Mouse (Mus musculus): ENCODE results near the gene Pnpla7. TPM values are rescaled to one million over a fixed set of nuclear protein-coding genes. Genes with fewer than 3 reads are reported as not detected.
A peak's percentile ranks its signal among the peaks of the same experiment; 100 is the strongest.

Pnpla7 gene
- polyA plus RNA-seq, 1 experiment from 2014 or later: 3.5 TPM

- under 1% methylated on average over 62 of the region's 64 CpGs for WGBS
Observed at GRCm38 (mm10) chr2:24974906-24975703, 728 bp upstream of the Pnpla7 start, which contains the start of gene Mrpl41. Mrpl41 (minus strand) TSS chr2:24975098.

GRCm38 (mm10) chr2:24976960-24977359, 1.1 kb downstream of the Pnpla7 start:
- 95% methylated on average over 5 of the region's 5 CpGs for WGBS
- Histone ChIP-seq H3K4me2 (ENCODE audit: low read depth, low read length) (no peak overlapping the region), H3K4me1 (ENCODE audit: control insufficient read depth, insufficient read depth, low read length) (peaks cover 15% of the 10 kb centered on the region), H3K9me3 (ENCODE audit: control insufficient read depth, low read length) (no peaks in the 10 kb centered on the region), H3K27me3 (ENCODE audit: control insufficient read depth, insufficient read depth, low read length) (no peaks in the 10 kb centered on the region), H3K9ac (replicated peaks; ENCODE audit: low read depth, low read length) (no peak overlapping the region), H3K36me3 (ENCODE audit: control insufficient read depth, insufficient read depth, low read length) (no peaks in the 10 kb centered on the region), H3K4me3 (ENCODE audit: low read depth, low read length) (no peak overlapping the region), H3K27ac (ENCODE audit: low read depth, low read length) (no peak overlapping the region)
- ATAC-seq (ENCODE audit: low read depth): no peak

More at GRCm38 (mm10) chr2:24974906-24975703, 728 bp upstream of the Pnpla7 start, which contains the start of gene Mrpl41:
- Histone ChIP-seq H3K4me1 (ENCODE audit: control insufficient read depth, insufficient read depth, low read length) (peaks cover 15% of the 10 kb centered on the region), H3K36me3 (ENCODE audit: control insufficient read depth, insufficient read depth, low read length) (peaks cover 5% of the 10 kb centered on the region; the same call in 1 of the 2 replicates), H3K4me3 (ENCODE audit: low read depth, low read length) (peak within 1 kb of the TSS; percentile 59), H3K27ac (ENCODE audit: low read depth, low read length) (peak within 1 kb of the TSS; percentile 90), H3K9me3 (ENCODE audit: control insufficient read depth, low read length) (no peaks in the 10 kb centered on the region), H3K9ac (replicated peaks; ENCODE audit: low read depth, low read length) (peak within 1 kb of the TSS; percentile 72), H3K4me2 (ENCODE audit: low read depth, low read length) (peak within 1 kb of the TSS; percentile 96), H3K27me3 (ENCODE audit: control insufficient read depth, insufficient read depth, low read length) (no peaks in the 10 kb centered on the region)
- ATAC-seq (ENCODE audit: low read depth): peak; percentile 100

- no peak overlapping the region for H3K4me3 ChIP-seq (ENCODE audit: low read depth, low read length)
- no peak overlapping the region for H3K4me2 ChIP-seq (ENCODE audit: low read depth, low read length)
- no peak overlapping the region for H3K9ac ChIP-seq (replicated peaks; ENCODE audit: low read depth, low read length)
- H3K9me3 ChIP-seq (ENCODE audit: control insufficient read depth, low read length): no peaks in the 10 kb centered on the region
- no peaks in the 10 kb centered on the region for H3K4me1 ChIP-seq (ENCODE audit: control insufficient read depth, insufficient read depth, low read length)
- H3K27ac ChIP-seq (ENCODE audit: low read depth, low read length): no peak overlapping the region
- no peak for ATAC-seq (ENCODE audit: low read depth)
- no peaks in the 10 kb centered on the region for H3K27me3 ChIP-seq (ENCODE audit: control insufficient read depth, insufficient read depth, low read length)
- no peaks in the 10 kb centered on the region for H3K36me3 ChIP-seq (ENCODE audit: control insufficient read depth, insufficient read depth, low read length)
- 57% methylated on average over 2 of the region's 2 CpGs for whole genome bisulfite sequencing
Observed at GRCm38 (mm10) chr2:24987762-24988161, 11.9 kb downstream of the Pnpla7 start.

- H3K4me1 ChIP-seq (ENCODE audit: control insufficient read depth, insufficient read depth, low read length): no peaks in the 10 kb centered on the region
- no peaks in the 10 kb centered on the region for H3K27me3 ChIP-seq (ENCODE audit: control insufficient read depth, insufficient read depth, low read length)
- H3K4me3 ChIP-seq (ENCODE audit: low read depth, low read length): no peak overlapping the region
- no peak overlapping the region for H3K27ac ChIP-seq (ENCODE audit: low read depth, low read length)
- no peaks in the 10 kb centered on the region for H3K9me3 ChIP-seq (ENCODE audit: control insufficient read depth, low read length)
- H3K36me3 ChIP-seq (ENCODE audit: control insufficient read depth, insufficient read depth, low read length): no peaks in the 10 kb centered on the region
- no peak overlapping the region for H3K9ac ChIP-seq (replicated peaks; ENCODE audit: low read depth, low read length)
- WGBS: 94% methylated on average over 6 of the region's 6 CpGs
- no peak overlapping the region for H3K4me2 ChIP-seq (ENCODE audit: low read depth, low read length)
- ATAC-seq (ENCODE audit: low read depth): no peak
Observed at GRCm38 (mm10) chr2:24995332-24995731, 19.5 kb downstream of the Pnpla7 start.

- H3K9me3 ChIP-seq (ENCODE audit: control insufficient read depth, low read length): no peaks in the 10 kb centered on the region
- no peak overlapping the region for H3K4me2 ChIP-seq (ENCODE audit: low read depth, low read length)
- H3K4me3 ChIP-seq (ENCODE audit: low read depth, low read length): no peak overlapping the region
- no peaks in the 10 kb centered on the region for H3K27me3 ChIP-seq (ENCODE audit: control insufficient read depth, insufficient read depth, low read length)
- WGBS: 90% methylated on average over 2 of the region's 2 CpGs
- H3K4me1 ChIP-seq (ENCODE audit: control insufficient read depth, insufficient read depth, low read length): no peaks in the 10 kb centered on the region
- H3K36me3 ChIP-seq (ENCODE audit: control insufficient read depth, insufficient read depth, low read length): no peaks in the 10 kb centered on the region
- no peak for ATAC-seq (ENCODE audit: low read depth)
- H3K9ac ChIP-seq (replicated peaks; ENCODE audit: low read depth, low read length): no peak overlapping the region
- no peak overlapping the region for H3K27ac ChIP-seq (ENCODE audit: low read depth, low read length)
Observed at GRCm38 (mm10) chr2:24996471-24996870, 20.6 kb downstream of the Pnpla7 start.

- WGBS: 76% methylated on average over 3 of the region's 3 CpGs
- Histone ChIP-seq H3K4me2 (ENCODE audit: low read depth, low read length) (no peak overlapping the region), H3K9me3 (ENCODE audit: control insufficient read depth, low read length) (no peaks in the 10 kb centered on the region), H3K4me1 (ENCODE audit: control insufficient read depth, insufficient read depth, low read length) (no peaks in the 10 kb centered on the region), H3K9ac (replicated peaks; ENCODE audit: low read depth, low read length) (no peak overlapping the region), H3K4me3 (ENCODE audit: low read depth, low read length) (no peak overlapping the region), H3K27me3 (ENCODE audit: control insufficient read depth, insufficient read depth, low read length) (no peaks in the 10 kb centered on the region), H3K27ac (ENCODE audit: low read depth, low read length) (no peak overlapping the region), H3K36me3 (ENCODE audit: control insufficient read depth, insufficient read depth, low read length) (no peaks in the 10 kb centered on the region)
- no peak for ATAC-seq (ENCODE audit: low read depth)
Observed at GRCm38 (mm10) chr2:25000544-25001235, 24.9 kb downstream of the Pnpla7 start.

- ATAC-seq (ENCODE audit: low read depth): no peak
- no peaks in the 10 kb centered on the region for H3K27me3 ChIP-seq (ENCODE audit: control insufficient read depth, insufficient read depth, low read length)
- H3K27ac ChIP-seq (ENCODE audit: low read depth, low read length): no peak overlapping the region
- no peaks in the 10 kb centered on the region for H3K36me3 ChIP-seq (ENCODE audit: control insufficient read depth, insufficient read depth, low read length)
- no peaks in the 10 kb centered on the region for H3K9me3 ChIP-seq (ENCODE audit: control insufficient read depth, low read length)
- no peak overlapping the region for H3K4me3 ChIP-seq (ENCODE audit: low read depth, low read length)
- WGBS: 75% methylated on average over 9 of the region's 9 CpGs
- H3K4me2 ChIP-seq (ENCODE audit: low read depth, low read length): no peak overlapping the region
- H3K9ac ChIP-seq (replicated peaks; ENCODE audit: low read depth, low read length): no peak overlapping the region
- H3K4me1 ChIP-seq (ENCODE audit: control insufficient read depth, insufficient read depth, low read length): no peaks in the 10 kb centered on the region
Observed at GRCm38 (mm10) chr2:25003946-25004786, 28.3 kb downstream of the Pnpla7 start.

GRCm38 (mm10) chr2:25006767-25007166, 30.9 kb downstream of the Pnpla7 start:
- H3K9me3 ChIP-seq (ENCODE audit: control insufficient read depth, low read length): no peaks in the 10 kb centered on the region
- no peaks in the 10 kb centered on the region for H3K27me3 ChIP-seq (ENCODE audit: control insufficient read depth, insufficient read depth, low read length)
- no peak overlapping the region for H3K27ac ChIP-seq (ENCODE audit: low read depth, low read length)
- H3K4me3 ChIP-seq (ENCODE audit: low read depth, low read length): no peak overlapping the region
- H3K4me1 ChIP-seq (ENCODE audit: control insufficient read depth, insufficient read depth, low read length): no peaks in the 10 kb centered on the region
- WGBS: 93% methylated on average over 1 of the region's 1 CpGs
- H3K9ac ChIP-seq (replicated peaks; ENCODE audit: low read depth, low read length): no peak overlapping the region
- H3K36me3 ChIP-seq (ENCODE audit: control insufficient read depth, insufficient read depth, low read length): no peaks in the 10 kb centered on the region
- ATAC-seq (ENCODE audit: low read depth): no peak
- H3K4me2 ChIP-seq (ENCODE audit: low read depth, low read length): no peak overlapping the region
